Mouse (Mus musculus): Measurements from ENCODE around the gene Kcne1l. TPM values are rescaled to one million over a fixed set of nuclear protein-coding genes. Genes with fewer than 3 reads are reported as not detected.

The Kcne1l gene
- polyA plus RNA-seq, 1 experiment = 0.86 TPM

- 65% methylated on average over 3 of the region's 3 CpGs for WGBS
- no peak for DNase-seq
Measured at GRCm38 (mm10) chrX:142276573-142276972, 29.5 kb downstream of the Kcne1l start.

GRCm38 (mm10) chrX:142276031-142276430 is 30.1 kb downstream of the Kcne1l start:
- 86% methylated on average over 3 of the region's 3 CpGs for WGBS

More at GRCm38 (mm10) chrX:142276573-142276972, 29.5 kb downstream of the Kcne1l start:
- H3K4me1 ChIP-seq (replicated peaks; ENCODE audit: control insufficient read depth, insufficient read depth, low read length) = no peaks in the 10 kb centered on the region
- TF ChIP-seq CTCF (IDR thresholded peaks at IDR 0.05; ENCODE audit: borderline replicate concordance, control insufficient read depth, extremely low read depth, insufficient read depth, low read length, poor library complexity) (no peak), POLR2A (IDR thresholded peaks at IDR 0.05; ENCODE audit: control insufficient read depth, extremely low read depth, insufficient read depth, low read length, poor library complexity) (no peak)
- H3K27me3 ChIP-seq (ENCODE audit: control insufficient read depth, insufficient read depth, low read length) = no peaks in the 10 kb centered on the region
- no peak overlapping the region for H3K27ac ChIP-seq (ENCODE audit: control insufficient read depth, insufficient read depth, low read length)
- no peak overlapping the region for H3K4me3 ChIP-seq (ENCODE audit: control insufficient read depth, insufficient read depth, low read length)
- no peaks in the 10 kb centered on the region for H3K36me3 ChIP-seq (ENCODE audit: control insufficient read depth, insufficient read depth, low read length)

More at GRCm38 (mm10) chrX:142276031-142276430, 30.1 kb downstream of the Kcne1l start:
- Histone ChIP-seq H3K27ac (ENCODE audit: control insufficient read depth, insufficient read depth, low read length) (no peak overlapping the region), H3K27me3 (ENCODE audit: control insufficient read depth, insufficient read depth, low read length) (no peaks in the 10 kb centered on the region), H3K36me3 (ENCODE audit: control insufficient read depth, insufficient read depth, low read length) (no peaks in the 10 kb centered on the region), H3K4me1 (replicated peaks; ENCODE audit: control insufficient read depth, insufficient read depth, low read length) (no peaks in the 10 kb centered on the region), H3K4me3 (ENCODE audit: control insufficient read depth, insufficient read depth, low read length) (no peak overlapping the region)
- DNase-seq = no peak
- TF ChIP-seq POLR2A (IDR thresholded peaks at IDR 0.05; ENCODE audit: control insufficient read depth, extremely low read depth, insufficient read depth, low read length, poor library complexity) (no peak), CTCF (IDR thresholded peaks at IDR 0.05; ENCODE audit: borderline replicate concordance, control insufficient read depth, extremely low read depth, insufficient read depth, low read length, poor library complexity) (no peak)

Other genes with a start within 250 kb of the Kcne1l start
- not detected in 2 replicates for gene Gucy2f, start 109.4 kb downstream of the Kcne1l start, polyA plus RNA-seq (2012; rRNA removed)
- gene Nxt2, start 79.5 kb downstream of the Kcne1l start, polyA plus RNA-seq (2012; rRNA removed) = 1.2 and 1.5 TPM in 2 replicates
- gene Acsl4, start 84.2 kb upstream of the Kcne1l start, polyA plus RNA-seq (2012; rRNA removed) = 4.8 and 5.5 TPM in 2 replicates

All from thymus, adult 2 months (tissue).